Mouse (Mus musculus) heart, adult 2 months (tissue): ENCODE measurements at regions not wholly inside any gene's neighbourhood (a gene's known extent, or its start where the extent isn't known, plus 50 kb on each side); places are given as distances from the start of the nearest gene placed in this dataset.

ENCODE experiments used
- DNase-seq, 2 experiments: peaks; one replicate each; pipeline ENCODE4 v3.0.0; 2021
- H3K27ac ChIP-seq: fragments of 200-600 bp; 2 replicates; pipeline ENCODE4 v1.8.1; 2022
- H3K27me3 ChIP-seq: fragments of 200-500 bp; 2 replicates; pipeline ENCODE4 v1.6.1; 2012; ENCODE audit warnings: mild to moderate bottlenecking, low read length, inconsistent platforms, mixed read lengths; ENCODE audit not compliant: control insufficient read depth, insufficient read depth
- H3K36me3 ChIP-seq: fragments of 200-500 bp; 2 replicates; pipeline ENCODE4 v1.6.1; 2012; ENCODE audit warnings: low read length, inconsistent platforms; ENCODE audit not compliant: control insufficient read depth, insufficient read depth
- H3K4me1 ChIP-seq: fragments of 200-500 bp; 2 replicates; pipeline ENCODE4 v1.6.1; 2011; ENCODE audit warnings: low read length; ENCODE audit not compliant: control insufficient read depth, insufficient read depth
- H3K4me3 ChIP-seq: fragments of 200-600 bp; 2 replicates; pipeline ENCODE4 v1.8.1; 2022
- H3K79me2 ChIP-seq: fragments of 200-500 bp; replicated peaks from 2 replicates; pipeline ENCODE4 v1.6.1; 2012; ENCODE audit warnings: mild to moderate bottlenecking, inconsistent platforms, low read length, moderate library complexity, mixed read lengths; ENCODE audit not compliant: control insufficient read depth, insufficient read depth
- H3K9ac ChIP-seq: fragments of 200-500 bp; 2 replicates; pipeline ENCODE4 v1.6.1; 2012; ENCODE audit warnings: low read depth, mild to moderate bottlenecking, control low read depth, inconsistent platforms, low read length, mixed read lengths
- CTCF ChIP-seq: fragments of 200-600 bp; IDR thresholded peaks from 2 replicates; pipeline ENCODE4 v1.8.1; 2022; ENCODE audit warnings: antibody characterized with exemption, mild to moderate bottlenecking, moderate library complexity
- EP300 ChIP-seq: fragments of 200-500 bp; IDR thresholded peaks from 2 replicates; pipeline ENCODE4 v1.6.1; 2011; ENCODE audit warnings: low read depth, low read length, control low read depth; ENCODE audit not compliant: insufficient read depth
- POLR2A ChIP-seq: fragments of 200-500 bp; IDR thresholded peaks from 2 replicates; pipeline ENCODE4 v1.6.1; 2011; ENCODE audit warnings: mild to moderate bottlenecking, low read depth, low read length, control low read depth; ENCODE audit not compliant: insufficient read depth
- WGBS: fragments of 180-500 bp; shearing (Covaris S2); methylation state at CpG from one replicate; pipeline ENCODE4 v1.1.7; 2018; 5-methylcytosine and 5-hydroxymethylcytosine counted together
- intact Hi-C: fragments of 180-260 bp; cut with DNase I; formaldehyde crosslinking; loops from one replicate; pipeline ENCODE4 v1.15.1; 2025

GRCm38 (mm10) chr8:93748720-93749119 is 61.0 kb upstream of the Gnao1 start:
- DNase-seq = no peak
- H3K9ac ChIP-seq = no peak overlapping the region
- 61% methylated on average over 1 of the region's 1 CpGs for WGBS
- no peaks in the 10 kb centered on the region for H3K4me1 ChIP-seq
- no peaks in the 10 kb centered on the region for H3K79me2 ChIP-seq
- no peak overlapping the region for H3K4me3 ChIP-seq
- intact Hi-C loops = no loop called here
- no peak overlapping the region for H3K27ac ChIP-seq
- no peaks in the 10 kb centered on the region for H3K36me3 ChIP-seq
- TF ChIP-seq POLR2A = no peak
- no peak for TF ChIP-seq CTCF
- no peak for TF ChIP-seq EP300
- no peaks in the 10 kb centered on the region for H3K27me3 ChIP-seq

GRCm38 (mm10) chr8:93750921-93751320 is 58.8 kb upstream of the Gnao1 start:
- Histone ChIP-seq H3K9ac (no peak overlapping the region), H3K79me2 (no peaks in the 10 kb centered on the region), H3K36me3 (no peaks in the 10 kb centered on the region), H3K4me3 (no peak overlapping the region), H3K4me1 (no peaks in the 10 kb centered on the region), H3K27ac (no peak overlapping the region), H3K27me3 (no peaks in the 10 kb centered on the region)
- 70% methylated on average over 2 of the region's 2 CpGs for WGBS
- no peak for TF ChIP-seq POLR2A
- no peak for TF ChIP-seq EP300
- TF ChIP-seq CTCF = no peak
- intact Hi-C loops = no loop called here
- no peak for DNase-seq

GRCm38 (mm10) chr8:93755981-93756380 is 53.8 kb upstream of the Gnao1 start:
- WGBS = 86% methylated on average over 4 of the region's 4 CpGs

More at GRCm38 (mm10) chr8:93755981-93756380, 53.8 kb upstream of the Gnao1 start:
- TF ChIP-seq EP300 = no peak
- no peak for TF ChIP-seq CTCF
- TF ChIP-seq POLR2A = no peak
- Histone ChIP-seq H3K27ac (no peak overlapping the region), H3K9ac (no peak overlapping the region), H3K36me3 (no peaks in the 10 kb centered on the region), H3K4me3 (no peak overlapping the region), H3K4me1 (no peaks in the 10 kb centered on the region), H3K27me3 (no peaks in the 10 kb centered on the region), H3K79me2 (no peaks in the 10 kb centered on the region)
- DNase-seq = no peak
- intact Hi-C loops = no loop called here
